Mouse (Mus musculus) thymus, adult 2 months (tissue): ENCODE results near the gene Cachd1.

ENCODE experiments used
- CTCF ChIP-seq: fragments of 200-500 bp; IDR thresholded peaks from 2 replicates; pipeline ENCODE4 v1.5.1; 2012; ENCODE audit warnings: mild to moderate bottlenecking, control low read depth, low read length, moderate library complexity, borderline replicate concordance; ENCODE audit not compliant: control insufficient read depth, poor library complexity, insufficient read depth; ENCODE audit errors: extremely low read depth
- POLR2A ChIP-seq: fragments of 200-500 bp; IDR thresholded peaks from 2 replicates; pipeline ENCODE4 v1.6.1; 2012; ENCODE audit warnings: mild to moderate bottlenecking, low read length, control low read depth, moderate library complexity; ENCODE audit not compliant: control insufficient read depth, poor library complexity, insufficient read depth; ENCODE audit errors: extremely low read depth

DNA sequence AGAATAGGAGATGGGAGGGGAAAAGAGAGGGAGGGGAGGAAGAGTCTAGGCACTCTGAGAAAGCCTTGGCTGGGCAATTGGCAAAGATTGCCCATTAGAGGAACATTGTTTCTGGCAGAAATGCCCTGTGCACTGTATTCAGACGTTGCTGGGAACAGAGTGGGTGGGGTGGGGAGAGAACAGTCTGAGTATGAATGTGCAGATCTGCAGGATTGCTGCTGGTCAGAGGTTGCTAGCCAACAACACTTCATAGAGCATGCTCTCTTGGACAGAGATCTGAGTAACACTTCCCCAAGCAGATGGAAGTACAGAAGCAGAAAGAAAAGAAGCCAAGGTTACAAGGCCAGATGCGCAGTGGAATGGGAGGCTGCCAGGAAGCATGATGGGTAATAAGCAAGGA lies 285.7 kb downstream of the Cachd1 start:
- no peak for TF ChIP-seq POLR2A
- TF ChIP-seq CTCF: no peak
